Mouse (Mus musculus) megakaryocyte-erythroid progenitor cell, adult 5-6 weeks (primary cell): Measurements from ENCODE around the gene Exoc4. TPM values are rescaled to one million over a fixed set of nuclear protein-coding genes. Genes with fewer than 3 reads are reported as not detected.

ENCODE experiments used
- ATAC-seq: replicated peaks from 2 replicates; pipeline ENCODE4 v1.8.0; 2016; ENCODE audit warnings: mild to moderate bottlenecking, inconsistent platforms; ENCODE audit not compliant: severe bottlenecking, poor library complexity, low FRiP score, low TSS enrichment
- total RNA-seq, 2 experiments: library from RNA; stranded (forward) in 1 of 2; stranded (reverse) in 1 of 2; fragments of 200-1000, 215-1000 nt in 1 of 2; fragments of >200 nt in 1 of 2; fragmentation: Nextera tagmentation in 1 of 2; gene quantifications; 2 replicates each; pipeline ENCODE4 v1.2.3; 2014 to 2017

The Exoc4 gene
- total RNA-seq, 2 experiments from 2014 or later = 49.6 to 57.8 TPM

- no peak for ATAC-seq
These were observed 714.2 kb downstream of the Exoc4 start for GRCm38 (mm10) chr6:33963092-33963491.

- ATAC-seq = no peak
These were observed 716.7 kb downstream of the Exoc4 start for GRCm38 (mm10) chr6:33965571-33965970.

DNA sequence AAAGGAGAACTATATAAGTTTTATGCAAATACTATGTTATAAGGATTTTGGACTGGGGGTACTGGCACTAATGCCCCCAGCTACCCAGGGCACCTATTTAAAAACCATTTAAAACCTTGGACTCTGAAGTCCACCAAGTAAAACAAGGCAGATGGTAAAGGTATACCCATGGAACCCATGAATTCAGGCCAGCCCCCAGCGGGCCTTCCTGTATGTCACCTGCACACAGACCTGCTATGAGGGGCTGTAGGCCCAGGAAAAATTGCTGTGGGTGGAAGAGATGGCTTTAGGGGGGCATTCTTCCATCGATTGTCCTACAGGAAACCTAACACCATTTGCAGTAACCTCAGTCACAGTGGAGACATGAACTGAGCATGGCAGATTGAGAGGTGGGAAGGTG is 719.9 kb downstream of the Exoc4 start:
- no peak for ATAC-seq

DNA sequence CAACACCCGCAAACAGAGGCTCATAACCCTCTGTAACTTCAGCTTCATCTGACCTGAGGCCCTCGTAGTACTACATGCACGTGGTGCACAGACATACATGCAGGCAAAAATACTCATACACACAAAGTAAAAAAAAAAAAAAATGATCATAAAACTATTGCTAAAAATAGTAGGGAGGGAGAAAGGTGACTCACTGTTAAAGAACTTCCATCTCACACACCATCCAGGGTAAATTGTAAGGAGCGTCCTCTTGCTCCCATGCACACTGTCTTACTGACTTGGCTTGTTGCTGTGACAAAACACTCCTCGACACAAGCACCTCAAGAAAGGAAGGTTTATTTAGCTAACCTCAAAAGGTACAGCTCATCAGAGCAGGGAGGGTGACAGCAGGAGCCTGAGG is 723.9 kb downstream of the Exoc4 start:
- ATAC-seq = no peak

- ATAC-seq = no peak
These were observed 727.7 kb downstream of the Exoc4 start for GRCm38 (mm10) chr6:33976576-33976975.

DNA sequence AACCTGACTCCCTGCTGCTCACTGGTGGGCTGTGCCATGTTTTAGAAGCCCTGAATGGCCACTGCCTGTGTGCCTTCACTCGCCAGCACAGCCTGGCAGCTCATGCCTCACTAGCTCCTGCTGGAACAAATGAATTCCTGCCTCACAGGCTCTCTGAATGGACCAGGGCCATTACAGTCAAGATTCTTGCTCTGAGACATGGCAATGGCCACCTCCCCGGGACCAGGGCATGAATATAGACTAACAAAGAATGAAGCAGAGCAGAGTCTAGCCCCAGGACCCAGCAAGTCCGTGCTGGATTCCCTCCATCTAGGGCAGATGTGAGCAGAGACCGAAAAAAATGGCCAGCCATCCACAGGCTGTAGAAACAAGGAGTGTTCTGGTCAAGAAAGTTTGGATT is 728.6 kb downstream of the Exoc4 start:
- ATAC-seq = no peak

GRCm38 (mm10) chr6:33977880-33978279 is 729.0 kb downstream of the Exoc4 start:
- ATAC-seq = no peak

DNA sequence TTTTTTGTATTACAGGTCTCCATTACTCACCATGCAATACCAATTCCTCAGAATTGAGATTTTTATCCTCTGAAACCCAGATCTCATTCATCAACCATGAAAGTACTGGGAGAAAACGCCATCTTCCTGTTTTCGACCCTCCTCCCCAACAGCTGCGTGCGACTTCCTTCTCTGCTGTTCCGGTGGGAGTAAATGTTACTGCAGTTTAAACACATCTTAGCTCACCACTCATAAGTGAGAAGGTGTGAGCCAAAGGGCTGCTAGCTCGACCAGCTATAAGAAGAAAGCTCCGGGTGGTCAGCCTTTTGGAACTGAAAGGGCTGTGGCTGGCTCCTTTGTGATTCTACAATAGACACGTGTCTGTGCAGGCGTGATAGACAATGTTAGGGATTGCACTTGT is 733.8 kb downstream of the Exoc4 start:
- ATAC-seq = no peak

- ATAC-seq = no peak
These were observed 738.2 kb downstream of the Exoc4 start for GRCm38 (mm10) chr6:33987132-33987531.

DNA sequence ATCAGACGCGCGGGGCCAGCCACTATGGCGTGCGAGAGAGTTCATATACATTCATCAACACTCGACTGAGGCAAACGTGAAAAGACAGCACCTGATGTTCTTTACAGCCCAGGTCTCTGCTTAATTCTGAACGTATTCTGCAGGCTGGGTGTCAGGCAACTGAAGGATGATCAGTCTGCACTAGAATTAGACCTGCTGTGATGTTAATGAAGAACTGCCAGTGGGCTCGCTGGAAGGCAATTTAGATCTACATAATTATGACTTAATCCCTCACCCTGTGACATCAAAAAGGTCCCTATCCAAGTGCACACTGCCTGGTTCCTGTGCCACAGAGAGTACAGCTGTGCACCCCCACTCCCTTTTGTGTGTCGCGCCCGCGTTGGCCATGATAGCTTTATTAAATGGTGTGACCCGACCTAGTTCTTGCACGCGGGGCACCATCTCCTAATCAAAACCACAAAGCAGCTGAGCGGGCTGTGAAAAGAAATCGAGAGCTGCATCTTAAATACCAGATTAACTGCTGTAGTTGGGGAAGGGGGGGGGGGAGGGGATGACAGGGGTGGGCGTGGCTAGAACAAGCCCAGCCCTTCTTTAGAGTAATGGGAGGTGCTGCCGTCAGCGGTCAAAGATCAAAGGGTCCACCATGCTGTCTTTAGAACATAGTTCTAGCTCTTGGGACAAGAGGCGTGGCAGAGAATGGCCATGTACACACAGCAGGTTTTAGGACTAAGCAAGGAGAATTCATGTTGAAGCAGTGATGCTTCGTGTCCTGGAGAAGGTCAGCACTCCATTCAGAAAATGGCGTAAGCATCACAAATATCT is 743.5 kb downstream of the Exoc4 start:
- ATAC-seq = no peak

DNA sequence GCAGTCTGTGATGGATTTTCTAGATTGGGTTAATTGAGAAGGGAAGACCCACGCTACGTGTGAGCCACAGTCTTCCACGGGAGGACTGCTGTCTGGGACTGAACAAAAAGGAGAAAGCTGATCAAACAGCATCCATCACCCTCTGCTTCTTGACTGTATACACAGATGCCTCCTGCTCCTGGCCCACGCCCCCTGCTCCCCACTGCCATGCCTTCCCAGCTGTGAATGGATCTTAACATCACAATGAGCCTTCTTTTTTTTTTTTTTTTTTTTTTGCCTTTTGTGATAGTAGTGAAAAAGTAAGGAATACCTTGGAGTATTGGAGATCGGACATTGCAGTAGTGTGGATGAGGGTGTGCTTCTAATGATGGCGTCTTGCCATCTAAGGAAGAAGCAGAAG is 745.0 kb downstream of the Exoc4 start:
- ATAC-seq = no peak

GRCm38 (mm10) chr6:33998590-33998989 is 749.7 kb downstream of the Exoc4 start:
- ATAC-seq = no peak

GRCm38 (mm10) chr6:33999530-33999929 is 750.6 kb downstream of the Exoc4 start:
- ATAC-seq = no peak

DNA sequence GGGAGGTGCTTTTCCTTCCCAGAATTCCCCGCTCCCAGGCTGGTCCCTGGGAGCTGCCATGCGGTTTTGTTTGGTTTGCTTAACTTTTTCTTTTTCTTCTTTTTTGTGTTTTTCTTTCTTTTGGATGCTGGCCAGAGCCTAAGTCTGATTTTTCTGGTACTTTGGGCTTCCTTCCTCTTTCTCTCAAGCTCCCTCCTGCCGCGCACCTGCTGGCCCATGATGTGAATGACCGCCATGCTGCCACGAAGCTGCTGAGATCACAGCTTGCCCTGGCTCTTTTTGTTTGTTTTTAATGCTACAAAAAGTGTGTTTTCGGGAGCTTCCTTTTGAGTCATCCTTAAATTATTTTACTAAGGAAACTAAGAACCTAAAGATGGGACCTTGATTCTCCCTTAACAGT is 751.8 kb downstream of the Exoc4 start:
- no peak for ATAC-seq

DNA sequence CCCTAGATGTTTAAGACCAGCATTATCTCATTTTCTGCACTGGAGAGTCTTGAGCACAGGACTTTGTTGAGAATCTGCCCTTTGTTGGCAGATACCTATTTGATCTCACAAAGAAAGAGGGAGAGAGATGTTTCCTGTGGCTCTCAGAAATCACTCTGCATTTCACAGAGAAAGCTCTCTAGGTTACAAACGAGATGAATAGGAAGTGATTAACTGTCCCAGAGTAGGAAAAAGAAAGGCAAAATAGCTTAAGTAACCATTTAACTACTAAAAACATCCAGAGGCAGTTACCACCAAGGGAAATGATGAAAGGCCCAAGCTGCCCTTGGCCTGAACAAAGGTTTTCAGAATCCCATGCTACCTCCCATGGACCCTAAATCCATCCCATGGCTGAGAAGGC is 754.1 kb downstream of the Exoc4 start:
- no peak for ATAC-seq

DNA sequence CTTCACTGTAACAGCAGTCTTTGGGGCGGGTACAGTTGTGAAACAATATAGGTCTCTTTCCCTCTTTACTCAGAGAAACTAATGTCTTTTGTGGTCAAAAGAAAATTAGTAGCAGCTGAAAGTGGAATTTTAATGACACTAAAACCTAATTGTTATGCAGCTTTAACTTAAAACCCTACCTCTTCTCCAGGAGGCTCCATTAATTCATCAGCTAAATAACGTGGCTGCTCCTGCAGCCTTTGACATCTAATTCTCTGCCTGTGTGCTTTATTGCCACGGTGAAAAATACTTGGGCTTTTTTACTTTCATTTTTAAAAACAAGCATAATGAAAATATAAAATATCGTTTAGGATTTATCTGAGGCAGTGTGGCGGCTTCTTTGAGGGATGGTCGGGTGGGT is 764.6 kb downstream of the Exoc4 start:
- no peak for ATAC-seq

Other genes starting within 250 kb of the Exoc4 start
- 125 and 156 TPM in 2 replicates for gene Chchd3, start 188.8 kb upstream of the Exoc4 start, total RNA-seq (2014; fragmentation: Nextera tagmentation)
- gene Chchd3, start 188.8 kb upstream of the Exoc4 start, total RNA-seq (2017) = 350 and 422 TPM in 2 replicates